Mouse (Mus musculus) liver, embryonic 16.5 days (tissue): ENCODE data around the gene Plekho2. TPM values are rescaled to one million over a fixed set of nuclear protein-coding genes. Genes with fewer than 3 reads are reported as not detected.

Experiments used
- ATAC-seq: fragments of 200-750 bp; cut with Nextera tagmentation; 2 replicates; pipeline ENCODE4 v1.8.0; 2017; ENCODE audit warnings: low read depth, mild to moderate bottlenecking, moderate number of reproducible peaks, moderate library complexity
- H3K27ac ChIP-seq: fragments of 300-500 bp; sonication (generic); 2 replicates; pipeline ENCODE4 v1.5.1; 2014; ENCODE audit warnings: mild to moderate bottlenecking, low read length
- H3K27me3 ChIP-seq: fragments of 300-500 bp; sonication (generic); 2 replicates; pipeline ENCODE4 v1.6.1; 2014; ENCODE audit warnings: low read depth, low read length, mixed read lengths; ENCODE audit not compliant: control insufficient read depth, insufficient read depth
- H3K36me3 ChIP-seq: fragments of 300-500 bp; sonication (generic); 2 replicates; pipeline ENCODE4 v1.6.1; 2014; ENCODE audit warnings: mild to moderate bottlenecking; ENCODE audit not compliant: control insufficient read depth, insufficient read depth
- H3K4me1 ChIP-seq: fragments of 300-500 bp; sonication (generic); 2 replicates; pipeline ENCODE4 v1.6.1; 2014; ENCODE audit warnings: low read depth, low read length, mixed read lengths; ENCODE audit not compliant: control insufficient read depth
- H3K4me2 ChIP-seq: fragments of 300-500 bp; sonication (generic); 2 replicates; pipeline ENCODE4 v1.6.1; 2014; ENCODE audit warnings: low read depth, low read length, mixed read lengths
- H3K4me3 ChIP-seq: fragments of 300-500 bp; sonication (generic); 2 replicates; pipeline ENCODE4 v1.5.1; 2014; ENCODE audit warnings: low read depth, mild to moderate bottlenecking, low read length
- H3K9ac ChIP-seq: fragments of 300-500 bp; sonication (generic); 2 replicates; pipeline ENCODE4 v1.6.1; 2014; ENCODE audit warnings: low read depth, low read length
- H3K9me3 ChIP-seq: fragments of 300-500 bp; sonication (generic); replicated peaks from 2 replicates; pipeline ENCODE4 v1.6.1; 2016; ENCODE audit warnings: low read length; ENCODE audit not compliant: control insufficient read depth
- WGBS: fragments of 180-500 bp; shearing (Covaris S2); extraction: QIAGEN DNeasy Blood & Tissue Kit; methylation state at CpG from one replicate; pipeline ENCODE4 v1.1.7; 2014; ENCODE audit not compliant: insufficient replicate concordance; 5-methylcytosine and 5-hydroxymethylcytosine counted together
- polyA plus RNA-seq: library from polyadenylated mRNA; unstranded; fragments of >200 nt; fragmentation: Nextera tagmentation; extraction: Ambion mirVana; gene quantifications from 2 replicates; pipeline ENCODE4 v1.2.1, GENCODE M21; 2015

Gene Plekho2
- polyA plus RNA-seq, 1 experiment from 2014 or later = 24.5 TPM

DNA sequence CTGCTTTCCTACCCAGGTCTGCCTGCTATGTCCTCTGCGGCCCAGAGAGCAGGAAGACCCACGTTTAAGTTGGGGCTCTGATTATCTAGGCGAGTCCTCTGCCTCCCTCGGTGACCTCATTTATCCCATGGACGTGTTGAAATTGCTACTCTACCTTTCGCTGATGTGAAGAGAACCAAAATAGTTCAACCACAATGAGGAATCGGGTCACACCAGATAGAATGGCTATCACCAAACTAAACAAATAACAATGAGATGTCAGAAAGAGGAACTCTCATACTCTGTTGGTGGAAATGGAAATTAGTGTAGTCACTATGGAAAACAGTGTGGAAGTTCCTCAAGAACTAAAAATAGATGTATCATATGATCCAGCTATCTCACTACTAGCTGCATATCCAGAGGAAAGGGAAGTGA lies 37.7 kb downstream of the Plekho2 start:
- H3K4me3 ChIP-seq = no peak overlapping the region
- WGBS = 17% methylated on average over 7 of the region's 7 CpGs
- ATAC-seq = peak; percentile 20
- no peaks in the 10 kb centered on the region for H3K27me3 ChIP-seq
- no peak overlapping the region for H3K4me2 ChIP-seq
- H3K9me3 ChIP-seq = no peaks in the 10 kb centered on the region
- no peaks in the 10 kb centered on the region for H3K36me3 ChIP-seq
- peaks cover 41% of the 10 kb centered on the region for H3K4me1 ChIP-seq
- H3K27ac ChIP-seq = peak overlapping the region; percentile 89
- H3K9ac ChIP-seq = peak overlapping the region; percentile 29; the same call in 1 of the 2 replicates

DNA sequence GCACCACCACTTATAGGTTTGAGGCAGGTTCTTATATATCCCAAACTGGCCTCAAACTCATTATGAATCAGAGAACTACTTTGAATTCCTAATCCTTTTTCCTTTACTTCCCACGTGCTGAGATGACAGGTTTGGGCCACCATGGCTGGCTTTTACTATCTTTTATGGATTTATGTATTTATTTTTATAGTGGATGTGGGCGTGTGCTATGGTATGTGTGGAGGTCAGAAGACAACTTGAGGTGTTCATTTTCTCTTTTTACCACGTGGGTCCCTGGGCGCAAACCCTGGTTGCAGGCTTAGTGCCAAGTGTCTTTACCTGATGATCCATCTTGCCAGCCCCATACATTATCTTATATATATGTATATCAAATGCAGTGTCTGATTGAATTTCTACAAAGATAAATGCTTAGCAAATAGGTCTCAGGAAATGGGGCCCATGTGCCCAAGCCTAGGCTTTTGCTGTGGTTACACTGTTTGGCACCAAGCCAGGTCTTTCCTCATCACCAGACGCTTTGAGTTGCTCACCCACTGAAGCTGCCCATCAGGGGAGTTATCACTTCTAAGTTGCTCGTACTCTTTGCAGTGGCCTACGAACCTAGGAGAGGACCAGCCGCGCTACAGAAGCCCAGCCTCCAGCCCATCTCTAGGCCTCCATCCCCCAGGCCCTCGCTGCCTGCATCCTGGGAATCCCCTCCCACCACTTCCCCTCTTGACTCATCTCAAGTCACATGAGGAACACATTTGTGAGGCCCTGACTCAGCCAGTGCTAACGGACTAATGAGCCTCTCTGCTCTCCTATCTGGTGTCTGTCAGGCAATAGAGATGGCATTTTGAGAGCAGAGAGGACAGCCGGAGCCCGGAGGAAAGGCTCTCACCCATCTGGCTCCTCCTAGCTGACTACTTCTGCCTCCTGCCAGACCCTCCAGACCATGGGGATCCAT lies 38.4 kb downstream of the Plekho2 start:
- no peaks in the 10 kb centered on the region for H3K9me3 ChIP-seq
- peak; percentile 66 for ATAC-seq
- H3K4me1 ChIP-seq = peaks cover 38% of the 10 kb centered on the region
- H3K27me3 ChIP-seq = no peaks in the 10 kb centered on the region
- H3K4me2 ChIP-seq = no peak overlapping the region
- no peak overlapping the region for H3K4me3 ChIP-seq
- WGBS = 26% methylated on average over 13 of the region's 13 CpGs
- no peaks in the 10 kb centered on the region for H3K36me3 ChIP-seq
- peak overlapping the region; percentile 89 for H3K27ac ChIP-seq
- H3K9ac ChIP-seq = peak overlapping the region; percentile 29; the same call in 1 of the 2 replicates

DNA sequence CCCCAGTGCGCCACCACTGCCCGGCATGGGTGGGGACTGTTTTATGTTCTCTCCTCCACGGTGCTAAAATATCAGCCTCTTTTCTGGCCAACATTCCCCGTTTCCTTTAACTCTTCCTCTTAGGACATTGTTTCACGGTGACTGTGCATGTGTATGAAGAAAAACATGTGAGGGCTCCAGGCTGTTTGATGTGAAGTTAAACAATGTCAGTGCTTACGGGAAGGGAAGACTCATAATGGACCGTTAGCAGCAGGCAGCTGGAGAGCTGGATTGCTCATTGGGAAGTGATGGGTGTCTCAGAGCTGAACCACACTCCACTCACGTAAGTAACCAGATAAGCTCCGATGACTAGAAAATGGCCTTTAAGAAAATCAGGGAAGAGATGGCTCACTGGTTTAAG lies 40.1 kb downstream of the Plekho2 start:
- ATAC-seq = no peak
- H3K27me3 ChIP-seq = no peaks in the 10 kb centered on the region
- peaks cover 32% of the 10 kb centered on the region for H3K4me1 ChIP-seq
- WGBS = 66% methylated on average over 9 of the region's 9 CpGs
- no peaks in the 10 kb centered on the region for H3K9me3 ChIP-seq
- no peak overlapping the region for H3K9ac ChIP-seq
- no peak overlapping the region for H3K4me3 ChIP-seq
- H3K4me2 ChIP-seq = no peak overlapping the region
- no peak overlapping the region for H3K27ac ChIP-seq
- H3K36me3 ChIP-seq = no peaks in the 10 kb centered on the region

DNA sequence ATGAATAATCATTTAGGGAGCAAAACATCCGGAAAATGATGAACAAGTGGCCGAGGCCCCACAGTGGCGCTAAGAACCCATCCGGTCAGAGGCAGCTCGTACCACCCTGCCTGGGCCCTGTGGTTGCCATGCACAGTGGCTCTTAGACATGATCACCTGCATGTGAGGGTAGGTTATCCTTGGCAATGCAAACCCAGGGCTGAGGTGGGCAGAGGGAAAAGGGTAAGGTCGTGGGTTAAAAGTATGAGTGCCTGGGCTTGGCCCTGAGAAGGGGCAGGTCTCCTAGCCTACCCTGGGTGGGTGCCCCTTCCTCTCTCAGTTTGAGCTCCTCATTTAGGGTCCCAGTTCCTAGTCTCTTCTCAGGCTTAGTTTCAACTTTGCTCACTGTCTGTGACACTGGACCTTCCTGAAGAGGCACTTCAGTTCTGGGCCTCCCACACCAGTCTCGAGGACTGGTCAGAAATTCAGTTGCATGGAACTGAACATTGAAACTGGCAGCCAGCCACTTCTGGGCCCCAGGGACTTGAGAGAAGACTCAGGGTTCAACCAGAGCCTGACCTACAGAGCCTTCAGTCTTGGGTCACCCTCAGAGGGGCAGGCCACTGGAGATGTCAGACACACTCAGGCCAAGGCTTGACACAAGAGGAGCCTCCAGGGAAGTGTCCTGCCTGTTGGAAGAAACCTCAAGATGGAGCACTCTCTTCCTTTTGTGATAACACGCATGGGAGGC lies 41.8 kb downstream of the Plekho2 start:
- Histone ChIP-seq H3K9ac (no peak overlapping the region), H3K27ac (0 out of 2 replicates have a peak overlapping the region, but pooled peaks have one; percentile 41), H3K4me3 (no peak overlapping the region), H3K4me2 (no peak overlapping the region), H3K36me3 (no peaks in the 10 kb centered on the region), H3K4me1 (peaks cover 32% of the 10 kb centered on the region), H3K9me3 (no peaks in the 10 kb centered on the region), H3K27me3 (no peaks in the 10 kb centered on the region)
- no peak for ATAC-seq
- 63% methylated on average over 8 of the region's 8 CpGs for WGBS

DNA sequence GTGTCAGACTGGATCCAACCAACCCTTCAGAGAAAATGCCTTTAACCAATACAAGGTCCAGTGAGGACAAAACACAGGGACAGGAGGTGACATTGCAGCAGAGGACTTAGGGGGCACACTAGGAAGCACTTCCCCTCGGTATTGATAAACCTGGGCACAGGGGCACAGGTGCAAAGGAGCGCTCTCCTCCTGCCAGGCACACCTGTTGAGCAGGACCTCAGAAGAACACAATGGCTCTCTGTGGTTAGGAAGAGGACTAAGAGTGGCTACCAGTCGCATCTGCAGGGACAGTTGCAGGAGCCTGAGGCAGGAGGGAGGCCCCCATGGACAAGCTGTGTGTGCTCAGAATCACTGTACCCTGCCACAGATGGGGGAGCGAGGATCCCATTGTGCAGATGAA lies 43.3 kb downstream of the Plekho2 start:
- peak overlapping the region; percentile 21 for H3K27ac ChIP-seq
- WGBS = 58% methylated on average over 4 of the region's 4 CpGs

DNA sequence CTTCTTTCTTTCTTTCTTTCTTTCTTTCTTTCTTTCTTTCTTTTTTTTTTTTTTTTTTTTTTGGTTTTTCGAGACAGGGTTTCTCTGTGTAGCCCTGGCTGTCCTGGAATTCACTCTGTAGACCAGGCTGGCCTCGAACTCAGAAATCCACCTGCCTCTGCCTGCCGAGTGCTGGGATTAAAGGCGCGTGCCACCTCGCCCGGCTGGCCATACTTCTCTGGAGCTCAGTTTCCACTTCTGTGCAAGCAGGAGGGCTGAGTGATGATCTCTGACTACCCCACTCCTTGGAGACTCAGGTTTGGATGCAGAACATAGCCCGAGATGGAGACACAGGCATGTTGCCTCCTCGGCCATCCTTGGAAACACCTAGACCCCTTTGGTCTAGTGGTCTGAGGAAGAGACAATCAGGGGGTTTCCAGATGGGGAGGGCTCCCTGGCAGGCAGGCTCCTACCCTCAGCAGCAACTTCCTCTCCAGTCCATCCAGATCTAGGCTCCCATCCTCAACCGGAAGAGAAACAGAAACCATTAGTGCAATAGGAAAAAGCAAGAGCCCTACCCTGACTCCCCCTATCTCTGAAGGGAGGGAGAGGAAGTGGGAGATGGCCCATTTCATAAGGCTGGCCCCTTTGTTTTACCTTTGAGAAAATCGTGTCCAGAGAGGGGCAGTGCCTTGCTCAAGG lies 43.9 kb downstream of the Plekho2 start:
- no peaks in the 10 kb centered on the region for H3K36me3 ChIP-seq
- H3K4me1 ChIP-seq = peaks cover 14% of the 10 kb centered on the region
- no peaks in the 10 kb centered on the region for H3K27me3 ChIP-seq
- 53% methylated on average over 10 of the region's 11 CpGs for WGBS
- H3K27ac ChIP-seq = peak overlapping the region; percentile 48
- H3K9me3 ChIP-seq = no peaks in the 10 kb centered on the region
- no peak for ATAC-seq
- H3K4me3 ChIP-seq = no peak overlapping the region
- no peak overlapping the region for H3K4me2 ChIP-seq
- no peak overlapping the region for H3K9ac ChIP-seq

More for the DNA sequence above, 43.3 kb downstream of the Plekho2 start:
- Histone ChIP-seq H3K4me3 (no peak overlapping the region), H3K4me1 (peaks cover 19% of the 10 kb centered on the region), H3K27me3 (no peaks in the 10 kb centered on the region), H3K36me3 (no peaks in the 10 kb centered on the region), H3K9ac (no peak overlapping the region), H3K9me3 (no peaks in the 10 kb centered on the region), H3K4me2 (no peak overlapping the region)
- no peak for ATAC-seq

DNA sequence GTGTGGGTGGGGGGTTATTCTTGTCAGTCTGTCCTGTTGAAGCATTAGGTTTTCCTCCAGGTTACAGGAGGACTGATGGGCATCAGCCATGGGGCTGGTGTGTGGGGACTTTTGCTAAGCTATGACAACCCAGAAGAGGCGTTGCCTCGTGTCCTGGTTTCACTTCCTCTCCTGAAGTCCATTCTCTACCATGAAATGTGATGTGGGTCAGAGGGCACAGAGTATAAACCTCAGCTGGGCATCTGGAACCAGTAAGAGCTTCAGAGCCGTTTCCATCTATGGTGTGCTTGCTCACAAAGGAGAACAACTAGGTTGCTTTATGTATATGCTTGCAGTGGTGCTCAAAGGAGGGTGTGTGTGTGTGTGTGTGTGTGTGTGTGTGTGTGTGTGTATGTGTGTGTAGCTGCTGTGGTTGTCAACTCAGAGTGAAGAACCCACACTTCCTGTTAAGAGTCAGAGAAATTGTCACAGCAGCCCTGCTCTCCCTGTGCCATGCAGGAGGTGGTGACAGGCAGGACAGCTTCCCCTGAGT lies 44.6 kb downstream of the Plekho2 start:
- no peaks in the 10 kb centered on the region for H3K27me3 ChIP-seq

DNA sequence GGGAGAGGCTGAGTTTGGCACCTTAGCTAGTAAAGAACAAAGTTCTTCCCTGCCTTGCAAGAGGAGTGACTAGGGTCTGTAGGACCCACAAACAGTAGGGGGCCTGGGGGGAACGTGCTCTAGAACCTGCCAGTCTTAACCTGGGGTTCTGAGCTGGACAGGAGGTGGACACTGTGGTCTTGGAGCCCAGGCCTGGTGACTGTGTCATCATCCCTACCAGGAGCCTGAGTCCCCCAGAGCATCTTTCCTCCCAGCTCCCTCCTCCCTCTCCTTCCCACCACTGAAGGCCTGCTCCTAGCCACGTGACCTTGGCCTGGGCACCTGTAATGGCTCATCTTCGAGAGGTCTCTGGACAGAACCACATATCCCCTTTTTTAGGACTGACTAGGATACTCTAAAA lies 45.7 kb downstream of the Plekho2 start:
- Histone ChIP-seq H3K36me3 (no peaks in the 10 kb centered on the region), H3K9me3 (no peaks in the 10 kb centered on the region), H3K27me3 (no peaks in the 10 kb centered on the region), H3K4me2 (no peak overlapping the region), H3K4me3 (no peak overlapping the region), H3K4me1 (peaks cover 25% of the 10 kb centered on the region), H3K9ac (no peak overlapping the region), H3K27ac (no peak overlapping the region)
- no peak for ATAC-seq
- whole genome bisulfite sequencing = 75% methylated on average over 3 of the region's 3 CpGs

More for the DNA sequence above, 44.6 kb downstream of the Plekho2 start:
- Histone ChIP-seq H3K4me3 (no peak overlapping the region), H3K36me3 (no peaks in the 10 kb centered on the region), H3K4me2 (no peak overlapping the region), H3K9ac (no peak overlapping the region), H3K27ac (peak overlapping the region; percentile 48; the same call in 1 of the 2 replicates), H3K9me3 (no peaks in the 10 kb centered on the region), H3K4me1 (peaks cover 13% of the 10 kb centered on the region)
- ATAC-seq = peak; percentile 38
- 32% methylated on average over 3 of the region's 3 CpGs for WGBS
